Mouse (Mus musculus) Patski (cell line): ENCODE results near the gene Msi2. TPM values are rescaled to one million over a fixed set of nuclear protein-coding genes. Genes with fewer than 3 reads are reported as not detected.

Source experiments
- ATAC-seq: fragments of 100-300 bp; one replicate; pipeline ENCODE4 v1.8.0; 2021
- CTCF ChIA-PET: fragments of 350-600 bp; sonication (Branson Sonifier 250); formaldehyde crosslinking; loops from one replicate; lab custom pipeline; 2022; ENCODE audit warnings: inconsistent platforms; lab: Charles Lee
- POLR2A ChIA-PET: fragments of 350-600 bp; sonication (Branson Sonifier 250); formaldehyde crosslinking; loops from one replicate; lab custom pipeline; 2022; ENCODE audit warnings: antibody characterized with exemption, inconsistent platforms; lab: Charles Lee
- DNase-seq: peaks from one replicate; pipeline ENCODE4 v3.0.0-alpha.2; 2011; ENCODE audit warnings: low read depth, low spot score
- H3K27me3 ChIP-seq: fragments of 371-371 bp; one replicate; pipeline ENCODE4 v1.5.1; 2021
- CTCF ChIP-seq: fragments of 100-300 bp; IDR thresholded peaks from one replicate; pipeline ENCODE4 v1.5.1; 2021
- in situ Hi-C: fragments of 300-500 bp; cut with MboI; formaldehyde crosslinking; loops from 3 replicates; pipeline ENCODE4 v1.11.1; 2018; ENCODE audit warnings: low pct_unique_long_range_greater_than_20kb, mixed read lengths
- polyA plus RNA-seq: library from polyadenylated mRNA; unstranded; gene quantifications from one replicate; pipeline ENCODE4 v1.2.3, GENCODE M21; 2021

The Msi2 gene
- 72.3 TPM for polyA plus RNA-seq

GRCm38 (mm10) chr11:88718050-88718765 lies at the start of gene Msi2:
Gene Msi2, minus strand, starts transcription at chr11:88718513.
- POLR2A ChIA-PET: no interaction called here
- in situ Hi-C loops: no loop called here
- ATAC-seq: peak; percentile 74
- peak; percentile 66 for DNase-seq
- H3K27me3 ChIP-seq: no peaks in the 10 kb centered on the region
- no peak for TF ChIP-seq CTCF
- CTCF ChIA-PET: no interaction called here

GRCm38 (mm10) chr11:88765635-88766034 lies 47.3 kb upstream of the Msi2 start:
- no peak for TF ChIP-seq CTCF
- no peaks in the 10 kb centered on the region for H3K27me3 ChIP-seq
- DNase-seq (no peak), ATAC-seq (no peak)
- CTCF ChIA-PET: no interaction called here
- POLR2A ChIA-PET: interaction anchor here (1.1 kb wide), 1 partner anchor 9 kb away, joined by 3 read pairs; no protein-coding TSS in a partner anchor
- in situ Hi-C loops: no loop called here

- no peak for TF ChIP-seq CTCF
- ATAC-seq: no peak
- no peak for DNase-seq
- no peaks in the 10 kb centered on the region for H3K27me3 ChIP-seq
- in situ Hi-C loops: no loop called here
- ChIA-PET POLR2A (no interaction called here), CTCF (no interaction called here)
Observed at GRCm38 (mm10) chr11:88763371-88763770, 45.1 kb upstream of the Msi2 start.

GRCm38 (mm10) chr11:88759501-88759900 lies 41.2 kb upstream of the Msi2 start:
- DNase-seq (no peak), ATAC-seq (no peak)
- TF ChIP-seq CTCF: no peak
- in situ Hi-C loops: no loop called here
- H3K27me3 ChIP-seq: no peaks in the 10 kb centered on the region
- CTCF ChIA-PET: no interaction called here
- POLR2A ChIA-PET: interaction anchor here (0.5 to 0.7 kb wide), 2 partner anchors 469 to 600 kb away, joined by 3 to 4 read pairs; no protein-coding TSS in a partner anchor

GRCm38 (mm10) chr11:88758402-88758801 lies 40.1 kb upstream of the Msi2 start:
- H3K27me3 ChIP-seq: no peaks in the 10 kb centered on the region
- POLR2A ChIA-PET: no interaction called here
- CTCF ChIA-PET: no interaction called here
- peak; percentile 12 for ATAC-seq
- no peak for DNase-seq
- in situ Hi-C loops: no loop called here
- TF ChIP-seq CTCF: no peak

GRCm38 (mm10) chr11:88745306-88745705 lies 27.0 kb upstream of the Msi2 start:
- TF ChIP-seq CTCF: no peak
- no peaks in the 10 kb centered on the region for H3K27me3 ChIP-seq
- CTCF ChIA-PET: no interaction called here
- ATAC-seq (no peak), DNase-seq (no peak)
- POLR2A ChIA-PET: interaction anchor here (1.2 kb wide), 1 partner anchor 9 kb away, joined by 3 read pairs; no protein-coding TSS in a partner anchor
- in situ Hi-C loops: no loop called here

GRCm38 (mm10) chr11:88739574-88740295 lies 21.4 kb upstream of the Msi2 start:
- ChIA-PET POLR2A (no interaction called here), CTCF (no interaction called here)
- no peak for DNase-seq
- H3K27me3 ChIP-seq: no peaks in the 10 kb centered on the region
- in situ Hi-C loops: loop anchor here (10.0 kb wide), 1 partner anchor 515 kb away; no protein-coding TSS in a partner anchor
- ATAC-seq: no peak
- TF ChIP-seq CTCF: no peak

GRCm38 (mm10) chr11:88729363-88729762 lies 11.1 kb upstream of the Msi2 start:
- no peak for TF ChIP-seq CTCF
- no peak for DNase-seq
- no peaks in the 10 kb centered on the region for H3K27me3 ChIP-seq
- CTCF ChIA-PET: interaction anchor here (1.3 kb wide), 1 partner anchor 313 kb away, joined by 3 read pairs; no protein-coding TSS in a partner anchor
- POLR2A ChIA-PET: no interaction called here
- in situ Hi-C loops: loop anchor here (10.0 kb wide), 3 partner anchors 175 to 435 kb away; partner anchors contain the start of gene Ccdc182
- no peak for ATAC-seq

- CTCF ChIA-PET: interaction anchor here (0.9 to 1.3 kb wide), 3 partner anchors 9 to 312 kb away, joined by 3 read pairs; no protein-coding TSS in a partner anchor
- H3K27me3 ChIP-seq: no peaks in the 10 kb centered on the region
- POLR2A ChIA-PET: no interaction called here
- TF ChIP-seq CTCF: peak; percentile 91
- DNase-seq (no peak), ATAC-seq (no peak)
- in situ Hi-C loops: loop anchor here (10.0 kb wide), 3 partner anchors 174 to 434 kb away; partner anchors contain the start of gene Ccdc182
Observed at GRCm38 (mm10) chr11:88728508-88728890, 10.2 kb upstream of the Msi2 start.

- ATAC-seq: no peak
- no peak for DNase-seq
- ChIA-PET POLR2A (no interaction called here), CTCF (interaction anchor here (0.9 to 1.3 kb wide), 3 partner anchors 8 to 312 kb away, joined by 3 read pairs; no protein-coding TSS in a partner anchor)
- no peak for TF ChIP-seq CTCF
- no peaks in the 10 kb centered on the region for H3K27me3 ChIP-seq
- in situ Hi-C loops: loop anchor here (10.0 kb wide), 3 partner anchors 173 to 433 kb away; partner anchors contain the start of gene Ccdc182
Observed at GRCm38 (mm10) chr11:88727768-88728507, 9.6 kb upstream of the Msi2 start.
